Mouse (Mus musculus) urinary bladder, adult 2 months (tissue): ENCODE results near the gene Ebpl. TPM values are rescaled to one million over a fixed set of nuclear protein-coding genes. Genes with fewer than 3 reads are reported as not detected.
"Not testable (repeated sequence)": the region's sequence is repeated elsewhere in the genome, so short reads cannot be mapped to it uniquely, and the experiment has no call there.

Experiments
- DNase-seq: peaks from one replicate; pipeline ENCODE4 v3.0.0; 2022; ENCODE audit warnings: low spot score
- polyA plus RNA-seq: library from polyadenylated mRNA; depleted of rRNA; stranded (reverse); fragments of >200 nt; gene quantifications from 2 replicates; pipeline ENCODE4 v1.2.3, GENCODE M21; 2012

The Ebpl gene
- polyA plus RNA-seq, 1 experiment: 10.8 TPM

- peak; percentile 35 for DNase-seq
These were observed 32.4 kb downstream of the Ebpl start for GRCm38 (mm10) chr14:61327618-61328450.

GRCm38 (mm10) chr14:61327007-61327406 is 33.2 kb downstream of the Ebpl start:
- DNase-seq: not testable (repeated sequence)

GRCm38 (mm10) chr14:61322740-61323139 is 37.5 kb downstream of the Ebpl start:
- no peak for DNase-seq

- DNase-seq: no peak
These were observed 39.0 kb downstream of the Ebpl start for GRCm38 (mm10) chr14:61321200-61321599.

- DNase-seq: no peak
These were observed 39.5 kb downstream of the Ebpl start for GRCm38 (mm10) chr14:61320765-61321164.

- DNase-seq: no peak
These were observed 43.4 kb downstream of the Ebpl start for GRCm38 (mm10) chr14:61316861-61317260.

GRCm38 (mm10) chr14:61310963-61311362 is 49.3 kb downstream of the Ebpl start:
- no peak for DNase-seq

- no peak for DNase-seq
These were observed 50.0 kb downstream of the Ebpl start for GRCm38 (mm10) chr14:61310036-61310772.

- DNase-seq: no peak
These were observed 50.6 kb downstream of the Ebpl start, which contains the start of gene Arl11 for GRCm38 (mm10) chr14:61309593-61309992. Gene Arl11 (plus strand): TSS chr14:61309753.

- DNase-seq: no peak
These were observed 56.1 kb downstream of the Ebpl start for GRCm38 (mm10) chr14:61303969-61304609.

GRCm38 (mm10) chr14:61302428-61302827 is 57.8 kb downstream of the Ebpl start:
- DNase-seq: no peak

GRCm38 (mm10) chr14:61301323-61301722 is 58.9 kb downstream of the Ebpl start:
- no peak for DNase-seq

GRCm38 (mm10) chr14:61299810-61300209 is 60.4 kb downstream of the Ebpl start:
- no peak for DNase-seq

GRCm38 (mm10) chr14:61294738-61295079 is 65.5 kb downstream of the Ebpl start:
- DNase-seq: no peak

GRCm38 (mm10) chr14:61293884-61294737 is 66.1 kb downstream of the Ebpl start:
- no peak for DNase-seq

GRCm38 (mm10) chr14:61290664-61291063 is 69.6 kb downstream of the Ebpl start:
- no peak for DNase-seq

GRCm38 (mm10) chr14:61288606-61289286 is 71.5 kb downstream of the Ebpl start:
- DNase-seq: no peak
